Mouse (Mus musculus) MEL (cell line): ENCODE results near the gene Epo.

Source experiments
- CTCF ChIP-seq, 3 experiments: IDR thresholded peaks in 2 of 3; conservative IDR thresholded peaks in 1 of 3; 2 replicates each; pipeline ENCODE4 v1.5.1; 2011 to 2012; ENCODE audit warnings: low read length in 3 of 3, low read depth in 2 of 3, mild to moderate bottlenecking in 2 of 3, improper control_type of control experiment in 1 of 3, inconsistent platforms in 1 of 3, mixed read lengths in 1 of 3, moderate library complexity in 1 of 3; ENCODE audit not compliant: control insufficient read depth in 1 of 3, insufficient read depth in 1 of 3, poor library complexity in 1 of 3, severe bottlenecking in 1 of 3
- EP300 ChIP-seq, 2 experiments: IDR thresholded peaks; 2 replicates each; pipeline ENCODE4 v1.6.1; 2011; ENCODE audit warnings: improper control_type of control experiment in 2 of 2, low read length in 2 of 2, low read depth in 1 of 2, mild to moderate bottlenecking in 1 of 2
- HCFC1 ChIP-seq: IDR thresholded peaks from 2 replicates; pipeline ENCODE4 v1.6.1; 2012; ENCODE audit warnings: low read depth, mild to moderate bottlenecking, inconsistent platforms, low read length, improper control_type of control experiment, moderate library complexity
- POLR2A ChIP-seq, 2 experiments: IDR thresholded peaks; 2 replicates each; pipeline ENCODE4 v1.6.1; 2011 to 2012; ENCODE audit warnings: low read length in 2 of 2, mild to moderate bottlenecking in 2 of 2, control low read depth in 1 of 2, improper control_type of control experiment in 1 of 2, low read depth in 1 of 2, moderate library complexity in 1 of 2; ENCODE audit not compliant: control insufficient read depth in 1 of 2, insufficient read depth in 1 of 2, poor library complexity in 1 of 2
- ZNF384 ChIP-seq: IDR thresholded peaks from 2 replicates; pipeline ENCODE4 v1.6.1; 2012; ENCODE audit warnings: low read depth, mild to moderate bottlenecking, inconsistent platforms, low read length, improper control_type of control experiment

DNA sequence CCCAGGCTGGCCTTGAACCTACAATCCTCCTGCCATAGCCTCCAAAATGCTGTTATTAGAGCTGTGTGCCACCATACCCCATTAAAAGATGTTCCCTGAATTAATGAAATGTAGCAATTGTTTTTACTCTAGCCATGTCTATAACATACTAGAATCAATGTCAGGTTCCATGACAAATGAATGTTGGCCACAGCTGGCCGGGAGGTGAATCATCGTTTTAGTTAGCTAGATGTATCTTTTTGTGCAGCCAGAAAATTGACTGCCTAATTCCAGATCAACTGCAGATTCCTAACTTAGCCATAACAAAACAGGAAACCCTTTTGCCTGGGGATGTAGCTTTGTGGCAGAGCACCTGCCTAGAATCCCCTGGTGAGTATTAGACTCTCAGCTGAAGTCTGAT lies 16.8 kb upstream of the Epo start:
- TF ChIP-seq CTCF (IDR thresholded peaks at IDR 0.05 in 2 of 3, conservative IDR thresholded peaks at IDR 0.05 in 1 of 3; ENCODE audit: control insufficient read depth in 1 of 3, insufficient read depth in 1 of 3, low read depth in 2 of 3, low read length in 3 of 3, poor library complexity in 1 of 3, severe bottlenecking in 1 of 3) = no peak
- no peak for TF ChIP-seq POLR2A (IDR thresholded peaks at IDR 0.05; ENCODE audit: control insufficient read depth in 1 of 2, insufficient read depth in 1 of 2, low read depth in 1 of 2, low read length in 2 of 2, poor library complexity in 1 of 2)
- no peak for TF ChIP-seq EP300 (IDR thresholded peaks at IDR 0.05; ENCODE audit: low read depth in 1 of 2, low read length in 2 of 2)
- no peak for TF ChIP-seq HCFC1
- TF ChIP-seq ZNF384 = no peak
